Mouse (Mus musculus): Measurements from ENCODE around the gene Slc16a9.
A peak's percentile ranks its signal among the peaks of the same experiment; 100 is the strongest.

The Slc16a9 gene

GRCm38 (mm10) chr10:70301190-70301589 is 56.3 kb downstream of the Slc16a9 start:
- no peak for DNase-seq (ENCODE audit: low read depth)

GRCm38 (mm10) chr10:70303203-70303602 is 58.3 kb downstream of the Slc16a9 start:
- no peak for DNase-seq (ENCODE audit: low read depth)

GRCm38 (mm10) chr10:70305683-70306082 is 60.8 kb downstream of the Slc16a9 start:
- DNase-seq (ENCODE audit: low read depth), result no peak

GRCm38 (mm10) chr10:70309416-70309815 is 64.5 kb downstream of the Slc16a9 start:
- DNase-seq (ENCODE audit: low read depth), result no peak

GRCm38 (mm10) chr10:70310646-70311045 is 65.7 kb downstream of the Slc16a9 start:
- DNase-seq (ENCODE audit: low read depth), result no peak

GRCm38 (mm10) chr10:70315895-70316294 is 71.0 kb downstream of the Slc16a9 start:
- no peak for DNase-seq (ENCODE audit: low read depth)

GRCm38 (mm10) chr10:70316856-70317255 is 72.0 kb downstream of the Slc16a9 start:
- DNase-seq (ENCODE audit: low read depth), result no peak

- DNase-seq (ENCODE audit: low read depth), result no peak
Measured at GRCm38 (mm10) chr10:70317394-70317965, 72.6 kb downstream of the Slc16a9 start.

GRCm38 (mm10) chr10:70318630-70319029 is 73.7 kb downstream of the Slc16a9 start:
- DNase-seq (ENCODE audit: low read depth), result peak; percentile 44

- no peak for DNase-seq (ENCODE audit: low read depth)
Measured at GRCm38 (mm10) chr10:70325518-70325917, 80.6 kb downstream of the Slc16a9 start.

- no peak for DNase-seq (ENCODE audit: low read depth)
Measured at GRCm38 (mm10) chr10:70327331-70327730, 82.4 kb downstream of the Slc16a9 start.

- DNase-seq (ENCODE audit: low read depth), result no peak
Measured at GRCm38 (mm10) chr10:70328139-70328538, 83.2 kb downstream of the Slc16a9 start.
